Mouse (Mus musculus): ENCODE data around the gene Ly6g6f. TPM values are rescaled to one million over a fixed set of nuclear protein-coding genes. Genes with fewer than 3 reads are reported as not detected.
A peak's percentile ranks its signal among the peaks of the same experiment; 100 is the strongest.

Gene Ly6g6f
- polyA plus RNA-seq, 1 experiment from 2014 or later = 0.13 TPM

- DNase-seq (ENCODE audit: low spot score) (no peak), ATAC-seq (ENCODE audit: low FRiP score, low TSS enrichment) (no peak)
- WGBS = 83% methylated on average over 7 of the region's 7 CpGs
- H3K9me3 ChIP-seq (ENCODE audit: control insufficient read depth, low read length) = no peaks in the 10 kb centered on the region
- TF ChIP-seq CTCF (IDR thresholded peaks at IDR 0.05; ENCODE audit: low read depth) (no peak), EP300 (optimal IDR thresholded peaks at IDR 0.05) (no peak)
- no peak overlapping the region for H3K4me3 ChIP-seq (ENCODE audit: low read depth, low read length)
- peaks cover 36% of the 10 kb centered on the region for H3K36me3 ChIP-seq (ENCODE audit: control insufficient read depth, insufficient read depth, low read length)
- no peak overlapping the region for H3K9ac ChIP-seq (ENCODE audit: low read length)
- 0 out of 2 replicates have a peak, but pooled peaks cover 4% of the 10 kb centered on the region for H3K4me1 ChIP-seq (replicated peaks; ENCODE audit: control insufficient read depth, insufficient read depth)
- no peaks in the 10 kb centered on the region for H3K27me3 ChIP-seq (ENCODE audit: control insufficient read depth, insufficient read depth, low read length)
- no peak overlapping the region for H3K27ac ChIP-seq (replicated peaks)
- no peak overlapping the region for H3K4me2 ChIP-seq (replicated peaks; ENCODE audit: low read depth)
Observed at GRCm38 (mm10) chr17:35055691-35056495, 29.5 kb downstream of the Ly6g6f start.

GRCm38 (mm10) chr17:35052271-35052798 is 33.1 kb downstream of the Ly6g6f start:
- Histone ChIP-seq H3K4me1 (replicated peaks; ENCODE audit: control insufficient read depth, insufficient read depth) (peaks cover 12% of the 10 kb centered on the region; the same call in 1 of the 2 replicates), H3K9me3 (ENCODE audit: control insufficient read depth, low read length) (no peaks in the 10 kb centered on the region), H3K9ac (ENCODE audit: low read length) (peak overlapping the region; percentile 88), H3K27ac (replicated peaks) (peak overlapping the region; percentile 99), H3K27me3 (ENCODE audit: control insufficient read depth, insufficient read depth, low read length) (no peaks in the 10 kb centered on the region), H3K4me3 (ENCODE audit: low read depth, low read length) (peak overlapping the region; percentile 72), H3K4me2 (replicated peaks; ENCODE audit: low read depth) (peak overlapping the region; percentile 83), H3K36me3 (ENCODE audit: control insufficient read depth, insufficient read depth, low read length) (peaks cover 29% of the 10 kb centered on the region)
- ATAC-seq (ENCODE audit: low FRiP score, low TSS enrichment) (no peak), DNase-seq (ENCODE audit: low spot score) (no peak)
- TF ChIP-seq EP300 (optimal IDR thresholded peaks at IDR 0.05) (no peak), CTCF (IDR thresholded peaks at IDR 0.05; ENCODE audit: low read depth) (no peak)
- 57% methylated on average over 12 of the region's 12 CpGs for WGBS

GRCm38 (mm10) chr17:35051156-35052086 is 34.0 kb downstream of the Ly6g6f start:
- peak; percentile 80 for ATAC-seq (ENCODE audit: low FRiP score, low TSS enrichment)
- H3K9me3 ChIP-seq (ENCODE audit: control insufficient read depth, low read length) = no peaks in the 10 kb centered on the region
- peaks cover 27% of the 10 kb centered on the region for H3K36me3 ChIP-seq (ENCODE audit: control insufficient read depth, insufficient read depth, low read length)
- H3K9ac ChIP-seq (ENCODE audit: low read length) = peak overlapping the region; percentile 88
- peak overlapping the region; percentile 83 for H3K4me2 ChIP-seq (replicated peaks; ENCODE audit: low read depth)
- peak overlapping the region; percentile 99 for H3K27ac ChIP-seq (replicated peaks)
- WGBS = 0% methylated on average over 19 of the region's 21 CpGs
- H3K4me3 ChIP-seq (ENCODE audit: low read depth, low read length) = peak overlapping the region; percentile 72
- peak; percentile 81 for DNase-seq (ENCODE audit: low spot score)
- no peaks in the 10 kb centered on the region for H3K27me3 ChIP-seq (ENCODE audit: control insufficient read depth, insufficient read depth, low read length)
- H3K4me1 ChIP-seq (replicated peaks; ENCODE audit: control insufficient read depth, insufficient read depth) = peaks cover 12% of the 10 kb centered on the region; the same call in 1 of the 2 replicates
- TF ChIP-seq EP300 (optimal IDR thresholded peaks at IDR 0.05) (no peak), CTCF (IDR thresholded peaks at IDR 0.05; ENCODE audit: low read depth) (0 out of 2 replicates have a peak, but pooled peaks have one; percentile 2)

- peak overlapping the region; percentile 83 for H3K4me2 ChIP-seq (replicated peaks; ENCODE audit: low read depth)
- H3K4me1 ChIP-seq (replicated peaks; ENCODE audit: control insufficient read depth, insufficient read depth) = peaks cover 12% of the 10 kb centered on the region; the same call in 1 of the 2 replicates
- peaks cover 18% of the 10 kb centered on the region for H3K36me3 ChIP-seq (ENCODE audit: control insufficient read depth, insufficient read depth, low read length)
- TF ChIP-seq EP300 (optimal IDR thresholded peaks at IDR 0.05) (peak; percentile 11), CTCF (IDR thresholded peaks at IDR 0.05; ENCODE audit: low read depth) (no peak)
- ATAC-seq (ENCODE audit: low FRiP score, low TSS enrichment) (peak; percentile 45), DNase-seq (ENCODE audit: low spot score) (peak; percentile 85)
- H3K27ac ChIP-seq (replicated peaks) = peak overlapping the region; percentile 99
- H3K9ac ChIP-seq (ENCODE audit: low read length) = peak overlapping the region; percentile 88
- H3K4me3 ChIP-seq (ENCODE audit: low read depth, low read length) = peak overlapping the region; percentile 72
- H3K27me3 ChIP-seq (ENCODE audit: control insufficient read depth, insufficient read depth, low read length) = no peaks in the 10 kb centered on the region
- H3K9me3 ChIP-seq (ENCODE audit: control insufficient read depth, low read length) = no peaks in the 10 kb centered on the region
- 0% methylated on average over 27 of the region's 27 CpGs for WGBS
Observed at GRCm38 (mm10) chr17:35050126-35050750, 35.2 kb downstream of the Ly6g6f start.

GRCm38 (mm10) chr17:35049561-35050016 is 35.8 kb downstream of the Ly6g6f start, which contains the start of gene Clic1:
Clic1 (plus strand) TSS chr17:35049966.
- ATAC-seq (ENCODE audit: low FRiP score, low TSS enrichment) = peak; percentile 10; the same call in 1 of the 2 replicates
- peak within 1 kb of the TSS; percentile 88 for H3K9ac ChIP-seq (ENCODE audit: low read length)
- TF ChIP-seq EP300 (optimal IDR thresholded peaks at IDR 0.05) (peak; percentile 13), CTCF (IDR thresholded peaks at IDR 0.05; ENCODE audit: low read depth) (peak; percentile 61)
- peak within 1 kb of the TSS; percentile 83 for H3K4me2 ChIP-seq (replicated peaks; ENCODE audit: low read depth)
- H3K9me3 ChIP-seq (ENCODE audit: control insufficient read depth, low read length) = no peaks in the 10 kb centered on the region
- H3K4me3 ChIP-seq (ENCODE audit: low read depth, low read length) = peak within 1 kb of the TSS; percentile 72
- H3K27ac ChIP-seq (replicated peaks) = peak within 1 kb of the TSS; percentile 99
- WGBS = 1% methylated on average over 11 of the region's 11 CpGs
- H3K4me1 ChIP-seq (replicated peaks; ENCODE audit: control insufficient read depth, insufficient read depth) = peaks cover 12% of the 10 kb centered on the region; the same call in 1 of the 2 replicates
- H3K27me3 ChIP-seq (ENCODE audit: control insufficient read depth, insufficient read depth, low read length) = no peaks in the 10 kb centered on the region
- H3K36me3 ChIP-seq (ENCODE audit: control insufficient read depth, insufficient read depth, low read length) = peaks cover 14% of the 10 kb centered on the region
- DNase-seq (ENCODE audit: low spot score) = peak; percentile 81

All from stomach, postnatal 0 days (tissue).